Mouse (Mus musculus): Measurements from ENCODE around the gene Slc44a2. TPM values are rescaled to one million over a fixed set of nuclear protein-coding genes. Genes with fewer than 3 reads are reported as not detected.
"Not testable (repeated sequence)": the region's sequence is repeated elsewhere in the genome, so short reads cannot be mapped to it uniquely, and the experiment has no call there.

Gene Slc44a2
- total RNA-seq, 1 experiment from 2014 or later: 46.3 TPM

DNA sequence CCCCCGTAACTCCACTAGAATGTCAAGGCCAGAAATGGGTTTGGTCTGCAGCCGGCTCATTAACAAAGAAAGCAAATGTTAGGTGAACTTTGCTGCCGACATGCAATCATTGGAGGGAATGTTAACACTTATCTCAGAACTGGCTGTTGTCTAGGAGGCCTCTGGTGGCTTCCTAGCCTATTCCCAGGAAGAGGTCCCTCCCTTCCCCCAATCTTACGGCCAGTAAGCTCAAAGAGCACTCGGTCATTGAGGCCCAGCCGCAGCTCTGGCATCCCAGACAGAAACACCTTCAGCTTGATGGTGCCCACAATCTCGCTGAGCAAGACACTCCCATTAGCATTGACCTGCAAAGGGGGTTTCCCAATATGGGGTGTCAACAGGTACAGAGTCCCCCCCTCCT, 15.4 kb upstream of the Slc44a2 start:
- no peak for DNase-seq

DNA sequence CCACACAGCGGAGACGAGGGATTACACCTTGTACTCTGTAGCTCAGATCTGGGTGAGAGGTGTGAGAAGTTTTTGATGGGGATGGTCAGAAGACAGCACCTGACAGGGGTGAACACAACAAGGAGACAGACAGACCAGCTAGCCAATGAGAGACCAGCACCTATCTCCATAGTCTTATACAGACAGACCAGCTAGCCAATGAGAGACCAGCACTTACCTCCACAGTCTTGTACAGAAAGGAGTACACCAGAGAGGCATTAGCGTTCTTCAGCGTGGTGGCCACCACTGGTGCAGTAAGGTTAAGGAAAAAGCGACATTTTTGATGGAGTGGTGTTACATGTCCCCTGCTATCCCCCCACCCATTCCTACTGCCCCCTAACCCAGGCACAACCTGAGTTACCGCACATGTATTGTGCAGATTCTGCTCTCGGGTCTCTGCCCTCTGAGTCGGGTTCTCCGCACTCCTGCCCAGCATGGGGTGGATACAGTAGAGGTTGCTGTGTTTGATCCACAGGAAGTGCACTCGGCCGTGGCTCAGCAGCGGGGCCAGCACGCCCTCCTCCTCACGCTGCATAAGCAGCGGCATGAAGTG, 11.3 kb upstream of the Slc44a2 start:
- no peak for DNase-seq

DNA sequence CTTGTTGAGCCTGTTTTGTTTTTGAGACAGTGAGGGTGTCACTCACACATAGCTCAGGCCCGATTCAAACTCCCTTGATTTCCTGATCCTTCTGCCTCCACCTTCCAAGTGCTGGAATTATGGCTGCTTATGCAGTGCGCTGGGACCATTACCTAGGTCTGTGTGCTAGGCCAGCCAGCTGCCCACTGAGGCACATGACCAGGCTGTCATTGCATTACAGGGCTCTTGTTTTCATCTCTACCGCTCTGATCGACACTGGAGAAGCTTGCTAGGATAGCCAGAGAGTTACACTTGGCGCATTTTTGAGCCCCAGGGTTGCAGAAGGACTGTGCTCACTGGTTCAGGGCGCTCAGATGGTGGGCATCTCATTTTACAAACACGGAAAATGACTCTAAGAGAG, 8.8 kb upstream of the Slc44a2 start:
- DNase-seq: no peak

DNA sequence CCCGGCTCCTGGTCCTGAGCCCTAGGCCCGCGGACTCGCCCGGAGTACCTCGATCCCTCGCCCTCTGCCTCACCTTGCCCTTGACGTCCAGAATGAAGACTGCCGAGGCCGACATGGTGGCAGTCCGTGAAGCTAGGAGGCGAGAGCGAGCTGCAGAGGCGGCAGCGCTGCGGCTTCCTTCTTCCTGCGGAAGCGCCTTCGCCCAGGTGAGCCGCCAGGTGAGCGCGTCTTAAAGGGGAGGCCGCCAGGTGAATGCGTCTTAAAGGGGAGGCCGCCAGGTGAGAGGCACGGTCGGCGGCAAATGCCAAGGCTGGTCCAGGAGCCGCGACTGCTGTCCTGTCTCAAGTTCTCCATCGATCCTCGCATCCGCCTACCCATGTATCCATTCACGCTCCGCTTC, 8.4 kb upstream of the Slc44a2 start, which contains the start of gene Ap1m2:
Gene Ap1m2 (minus strand): TSS at position 204 of the 400 bp plus-strand sequence.
- DNase-seq: no peak

DNA sequence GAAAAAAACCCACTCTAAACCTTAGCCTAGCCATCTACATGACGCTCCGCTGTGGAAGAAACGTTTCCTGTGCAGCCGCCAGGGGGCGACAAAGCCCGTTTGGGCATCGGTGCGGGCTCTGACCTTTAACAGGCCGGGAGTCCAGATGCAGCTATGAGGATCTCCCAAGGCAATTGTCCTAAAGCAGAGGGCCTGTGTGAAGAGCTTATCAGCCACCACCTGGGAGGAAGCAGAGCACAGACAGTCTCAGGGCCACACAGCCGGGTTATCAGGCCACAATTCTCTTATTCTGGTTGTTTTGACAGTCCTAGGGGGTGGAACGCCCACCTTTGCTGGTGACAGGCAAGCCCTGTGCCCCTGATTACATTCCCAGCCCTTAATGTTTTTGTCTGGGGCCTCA, 7.1 kb upstream of the Slc44a2 start:
- DNase-seq: peak; percentile 94

DNA sequence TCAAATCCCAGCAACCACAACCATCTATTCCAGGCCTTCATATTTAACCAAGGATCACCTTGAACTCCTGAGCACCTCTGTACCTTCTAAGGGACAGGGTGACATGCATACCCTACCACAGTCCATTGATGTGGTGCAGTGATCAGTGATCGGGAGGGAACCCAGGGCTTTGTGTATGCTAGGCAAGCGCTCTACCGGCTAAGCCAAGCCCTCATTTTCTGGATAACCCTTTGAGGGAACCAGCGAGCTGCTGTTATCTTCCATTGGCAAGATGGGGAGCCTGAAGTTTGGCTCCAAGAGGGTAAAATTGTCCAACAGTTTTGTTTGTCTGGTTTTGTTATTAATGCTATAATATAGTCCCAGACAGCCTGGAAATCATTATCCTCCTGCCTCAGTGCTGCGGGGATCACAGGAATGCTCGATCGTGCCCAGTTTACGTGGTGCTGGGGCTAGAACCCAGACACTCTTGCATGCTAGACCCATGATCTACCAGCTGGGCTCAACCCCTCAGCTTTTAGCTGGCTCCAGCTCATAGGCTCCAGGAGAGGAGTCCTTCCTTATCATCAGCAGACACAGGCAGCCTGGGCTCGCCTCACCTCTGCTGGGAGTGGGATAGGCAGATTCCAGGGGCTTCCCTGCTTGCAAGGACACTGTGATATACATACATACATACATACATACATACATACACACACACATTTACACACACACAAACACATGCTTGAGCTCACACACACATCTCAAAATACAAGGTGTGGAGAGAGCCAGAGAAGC, 5.9 kb upstream of the Slc44a2 start:
- no peak for DNase-seq

DNA sequence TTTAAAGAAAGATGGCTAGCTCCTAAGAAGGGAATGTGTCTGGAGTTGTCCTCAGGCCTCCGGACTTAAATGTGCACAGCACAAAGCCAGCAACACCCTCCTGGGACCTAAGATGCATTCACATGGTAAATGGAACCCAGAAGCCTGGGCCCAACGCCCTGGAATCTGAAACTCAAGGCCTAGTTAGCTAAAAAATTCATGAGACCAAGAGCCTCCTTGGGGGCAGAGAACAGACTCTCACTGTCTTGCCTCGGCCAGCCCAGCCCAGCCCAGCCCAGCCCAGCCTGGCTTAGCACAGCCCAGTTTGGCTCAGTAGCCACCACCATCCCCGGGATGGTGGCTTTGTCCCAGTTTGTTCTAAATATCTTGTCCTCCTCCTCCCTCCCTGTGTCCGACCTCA, 5.1 kb upstream of the Slc44a2 start:
- DNase-seq: no peak

- no peak for DNase-seq
Measured at GRCm38 (mm10) chr9:21316696-21317095, 3.8 kb upstream of the Slc44a2 start.

GRCm38 (mm10) chr9:21318792-21319191, 1.7 kb upstream of the Slc44a2 start:
- no peak for DNase-seq

GRCm38 (mm10) chr9:21319503-21319902, 995 bp upstream of the Slc44a2 start:
- DNase-seq: no peak

DNA sequence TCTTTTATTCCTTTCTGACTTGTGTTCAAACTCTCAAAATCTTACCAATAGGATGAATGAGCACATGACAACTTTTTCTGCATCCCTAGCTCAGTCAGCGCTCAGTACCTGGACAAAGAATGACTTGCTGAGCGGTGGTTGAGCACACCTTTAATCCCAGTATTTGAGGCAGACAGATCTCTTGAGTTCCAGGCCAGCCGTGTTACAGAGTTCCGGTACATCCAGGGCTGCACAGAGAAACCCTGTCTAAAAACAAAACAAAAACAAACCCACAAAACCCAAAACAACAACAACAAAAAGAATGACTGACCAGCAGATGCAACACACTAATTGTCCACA, 249 bp upstream of the Slc44a2 start:
- DNase-seq: no peak

DNA sequence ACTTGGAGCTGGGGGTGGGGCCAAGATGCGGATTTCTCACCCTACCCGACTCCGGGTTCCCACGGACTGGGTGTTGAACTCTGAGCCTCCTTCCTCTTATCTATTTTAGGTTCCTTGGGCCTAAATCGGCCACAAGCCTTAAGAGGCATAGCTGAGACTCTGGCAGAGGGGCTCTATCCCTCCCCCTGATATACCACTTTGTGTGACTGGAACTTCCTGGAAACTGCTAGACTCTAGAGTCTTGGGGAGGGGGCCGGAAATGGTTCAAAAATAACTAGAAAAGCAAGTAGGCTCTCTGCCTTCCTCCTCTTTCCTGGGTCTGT, 976 bp downstream of the Slc44a2 start:
- DNase-seq: peak; percentile 30

DNA sequence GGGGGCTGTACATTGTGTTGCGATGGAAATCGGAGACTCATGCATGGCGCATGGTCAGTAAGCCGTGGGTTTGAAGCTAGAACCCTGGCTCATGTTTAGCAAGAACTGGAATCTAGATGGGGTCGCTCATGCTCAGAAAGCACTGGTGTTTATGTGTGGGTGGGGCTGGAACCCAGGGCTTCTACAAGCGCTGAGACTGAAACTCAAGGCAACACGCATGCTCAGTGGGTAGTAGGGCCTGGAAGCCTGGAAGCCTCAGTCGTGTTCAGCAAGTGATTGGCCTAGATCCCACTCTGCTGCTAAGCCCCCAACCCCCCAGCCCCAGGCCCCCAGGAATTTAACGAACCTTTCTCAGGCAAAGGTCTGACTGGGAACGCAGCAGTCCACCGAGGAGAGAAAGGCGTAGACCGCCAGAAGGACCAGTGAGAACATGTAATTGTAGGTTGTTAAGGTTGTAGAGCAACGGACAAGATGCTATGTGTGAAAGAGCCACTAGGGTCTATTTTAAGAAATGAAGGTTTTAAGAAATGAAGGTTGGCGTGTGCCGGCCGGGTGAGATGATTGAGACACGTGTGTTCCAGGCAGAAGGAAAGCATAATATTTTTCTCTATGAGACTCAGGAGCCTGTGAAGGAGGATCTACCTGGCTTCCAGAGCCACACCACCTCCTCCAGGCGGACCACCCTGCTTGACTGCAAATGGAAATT, 1.9 kb downstream of the Slc44a2 start:
- no peak for DNase-seq

DNA sequence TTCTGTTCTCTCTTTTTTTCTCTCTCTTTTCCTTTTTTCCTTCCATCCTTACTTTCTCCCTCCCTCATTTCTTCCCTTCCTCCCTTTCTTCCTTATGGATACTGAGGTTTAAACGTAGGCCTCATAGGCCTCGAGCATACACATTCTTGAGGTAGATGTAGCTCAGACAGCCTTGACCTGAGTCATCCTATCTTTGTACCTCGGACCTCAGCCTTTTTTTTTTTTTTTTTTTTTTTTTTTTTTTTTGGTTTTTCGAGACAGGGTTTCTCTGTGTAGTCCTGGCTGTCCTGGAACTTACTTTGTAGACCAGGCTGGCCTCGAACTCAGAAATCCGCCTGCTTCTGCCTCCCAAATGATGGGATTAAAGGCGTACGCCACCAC, 2.4 kb downstream of the Slc44a2 start:
- not testable (repeated sequence) for DNase-seq

- DNase-seq: no peak
Measured at GRCm38 (mm10) chr9:21324269-21324668, 3.8 kb downstream of the Slc44a2 start.

GRCm38 (mm10) chr9:21327569-21327968, 7.1 kb downstream of the Slc44a2 start:
- no peak for DNase-seq

DNA sequence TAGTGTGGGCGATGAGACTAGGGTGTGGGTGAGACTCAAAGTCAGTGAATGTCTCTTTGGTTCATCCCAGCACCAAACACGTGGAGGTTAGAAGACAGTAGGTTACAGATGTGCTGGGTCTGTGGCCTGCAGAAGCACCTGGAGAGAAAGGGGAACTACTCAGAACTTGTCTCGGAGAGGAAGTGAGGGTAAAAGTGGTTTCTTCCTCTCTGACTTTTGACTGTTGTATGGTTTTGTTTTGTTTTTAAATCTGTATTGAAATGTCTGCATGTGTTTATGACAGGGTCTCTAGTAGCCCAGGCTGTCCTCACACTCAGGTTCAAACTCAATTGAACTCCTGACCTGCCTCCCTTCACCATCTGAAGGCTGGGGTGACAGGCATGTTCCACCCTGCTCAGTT, 7.5 kb downstream of the Slc44a2 start:
- no peak for DNase-seq

GRCm38 (mm10) chr9:21329041-21329440, 8.5 kb downstream of the Slc44a2 start:
- no peak for DNase-seq

DNA sequence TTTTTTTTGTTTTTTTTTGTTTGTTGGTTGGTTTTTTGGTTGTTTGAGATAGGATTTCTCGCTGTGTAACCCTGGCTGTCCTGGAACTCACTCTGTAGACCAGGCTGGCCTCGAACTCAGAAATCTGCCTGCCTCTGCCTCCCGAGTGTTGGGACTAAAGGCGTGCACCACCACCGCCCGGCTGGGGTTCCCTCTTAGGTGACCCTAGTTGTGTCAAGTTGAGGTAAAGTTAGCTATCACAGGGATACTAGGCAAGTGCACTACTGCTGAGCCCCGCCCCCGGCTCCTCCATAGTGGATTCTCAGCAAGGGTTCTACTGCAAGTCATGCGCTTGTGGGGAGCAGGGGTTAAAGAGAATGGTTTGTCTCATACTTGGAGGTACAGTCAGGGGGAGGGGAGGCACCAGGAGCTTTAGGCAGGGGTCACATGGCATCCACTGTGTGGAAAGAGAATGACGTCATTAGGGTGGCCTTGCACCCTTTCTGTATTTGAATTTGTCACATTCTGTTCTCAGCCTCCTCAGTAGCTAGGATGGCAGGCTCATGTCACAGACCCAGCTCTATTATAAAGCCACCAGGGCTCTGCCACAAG, 9.3 kb downstream of the Slc44a2 start:
- DNase-seq: no peak

DNA sequence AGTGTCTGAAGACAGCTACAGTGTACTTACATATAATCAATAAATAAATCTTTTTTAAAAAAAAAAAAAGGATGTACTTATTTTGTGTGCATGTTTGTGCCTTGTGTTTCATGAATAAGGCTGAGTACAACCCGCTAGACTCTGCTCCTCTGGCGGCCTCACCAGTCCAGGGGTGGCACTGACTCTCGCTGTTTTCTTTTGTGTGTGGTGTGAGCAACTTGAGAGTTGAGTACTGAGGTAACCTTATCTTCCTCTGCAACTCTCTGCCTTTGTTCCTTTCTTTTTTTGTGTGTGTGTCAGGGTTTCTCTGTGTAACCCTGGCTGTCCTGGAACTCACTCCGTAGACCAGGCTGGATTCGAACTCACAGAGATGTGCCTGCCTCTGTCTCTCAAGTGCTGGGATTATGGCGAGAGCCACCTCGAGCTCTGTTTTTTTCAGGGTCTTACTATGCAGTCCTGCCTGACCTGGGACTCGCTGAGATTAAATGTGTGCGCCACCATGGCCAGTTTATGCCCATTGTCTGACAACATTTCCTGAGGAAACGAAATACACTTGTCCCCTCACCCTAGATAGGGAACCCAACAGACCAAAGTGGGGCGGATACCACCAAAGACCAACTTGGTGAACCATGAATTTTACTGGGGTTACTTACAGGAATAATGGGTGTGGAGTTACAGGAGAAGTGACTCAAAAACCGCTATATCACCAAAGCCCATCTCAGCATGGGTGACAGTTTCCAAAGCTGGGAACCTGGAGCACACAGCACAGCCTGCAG, 11.1 kb downstream of the Slc44a2 start:
- no peak for DNase-seq

GRCm38 (mm10) chr9:21332161-21333061, 11.9 kb downstream of the Slc44a2 start:
- no peak for DNase-seq

DNA sequence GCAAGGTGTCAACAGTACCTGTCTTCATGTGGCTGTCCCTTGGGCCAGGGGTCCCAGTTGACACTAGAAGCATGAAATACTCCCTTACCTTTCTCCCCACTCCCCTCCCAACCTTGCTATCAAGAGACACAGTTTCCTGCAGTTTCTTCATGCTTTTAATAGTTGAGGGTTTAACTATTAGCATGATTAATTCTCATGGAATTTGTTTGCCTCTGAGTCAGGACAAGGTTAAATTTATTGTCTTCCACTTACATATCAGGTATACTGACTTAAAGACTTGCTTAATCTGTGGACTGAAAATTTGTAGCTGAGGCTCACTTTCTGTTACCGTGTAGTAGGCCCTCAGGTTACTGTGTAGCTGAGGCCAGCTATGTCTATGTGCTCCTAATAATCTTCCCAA, 13.0 kb downstream of the Slc44a2 start:
- no peak for DNase-seq
